Mouse (Mus musculus): ENCODE results near the gene Cux2.

Cux2 gene

DNA sequence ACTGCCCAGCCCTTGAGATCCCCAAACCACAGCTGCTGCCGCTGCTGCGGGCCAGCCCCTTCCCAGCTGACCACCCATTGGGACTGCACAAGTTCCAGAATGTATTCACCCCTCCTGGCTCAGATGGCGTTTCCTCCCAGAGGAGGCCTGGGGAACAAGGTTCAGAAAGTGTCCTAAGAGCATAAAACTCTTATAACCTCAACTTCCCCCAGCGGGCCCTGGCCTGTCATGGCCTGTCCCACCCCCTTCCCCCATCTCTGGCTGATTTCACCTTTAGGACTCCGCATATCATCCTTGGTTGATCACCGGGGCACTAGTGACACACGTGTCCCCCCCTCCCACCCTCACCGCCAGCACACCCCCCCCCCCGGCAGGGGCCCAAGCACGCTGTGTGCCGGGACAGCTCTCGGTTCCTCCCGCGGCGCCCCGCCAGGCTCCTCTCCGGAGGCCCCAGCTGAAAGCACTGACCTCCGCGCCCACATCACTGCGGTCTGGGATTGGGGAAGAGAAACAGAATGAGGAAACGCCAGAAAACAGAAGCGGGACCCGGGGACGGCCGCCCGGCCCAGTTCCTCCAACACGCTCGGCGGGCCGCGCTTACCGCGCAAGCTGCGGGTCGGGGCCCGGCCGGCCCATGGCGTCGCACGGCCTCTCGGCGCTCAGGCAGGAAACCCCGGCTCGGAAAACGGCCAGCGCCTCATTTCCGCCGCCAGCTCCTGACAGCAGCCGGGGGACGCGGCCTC lies 213.8 kb downstream of the Cux2 start:
- DNase-seq (ENCODE audit: low spot score): no peak

DNA sequence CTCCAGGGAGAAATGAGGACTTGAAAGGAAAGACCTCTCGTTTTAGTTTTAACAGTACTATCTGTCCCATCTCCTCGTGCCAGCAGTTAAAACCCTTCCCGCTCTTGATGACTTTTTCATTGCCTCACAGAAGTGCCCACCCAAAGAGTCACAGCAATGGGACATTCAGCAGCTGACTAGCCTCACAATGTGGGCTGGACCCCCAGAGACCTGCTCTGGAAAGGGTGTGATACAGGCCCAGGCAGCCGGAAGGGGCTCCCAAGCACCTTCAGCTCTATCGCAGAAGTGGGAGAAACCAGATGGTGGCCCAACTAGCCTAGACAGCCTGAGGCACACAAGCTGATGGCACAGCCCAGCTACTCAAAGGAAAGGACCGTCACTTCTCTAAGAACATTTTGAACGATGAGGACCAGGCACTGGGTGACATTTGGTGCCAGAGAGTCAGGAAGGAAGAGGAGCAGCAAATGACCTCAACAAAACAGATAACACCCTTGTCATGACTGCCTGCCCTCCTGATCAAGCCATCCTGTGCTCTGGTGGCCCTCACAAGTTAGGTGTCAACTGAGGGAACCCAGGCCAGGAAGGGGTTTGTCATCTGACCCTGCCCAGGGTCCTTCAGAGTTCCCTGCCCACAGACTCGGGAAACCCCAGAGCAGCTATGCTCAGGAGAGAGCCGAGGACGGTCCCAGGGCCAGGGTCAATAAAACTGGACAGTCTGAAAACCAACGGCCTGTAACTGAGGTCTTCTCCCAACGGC lies 214.7 kb downstream of the Cux2 start:
- DNase-seq (ENCODE audit: low spot score): peak; percentile 40

GRCm38 (mm10) chr5:121834241-121834606 lies 215.7 kb downstream of the Cux2 start:
- DNase-seq (ENCODE audit: low spot score): peak; percentile 42

GRCm38 (mm10) chr5:121833572-121834240 lies 216.2 kb downstream of the Cux2 start:
- DNase-seq (ENCODE audit: low spot score): peak; percentile 69

- no peak for DNase-seq (ENCODE audit: low spot score)
These were observed 216.7 kb downstream of the Cux2 start for GRCm38 (mm10) chr5:121833159-121833558.

- no peak for DNase-seq (ENCODE audit: low spot score)
These were observed 217.3 kb downstream of the Cux2 start for GRCm38 (mm10) chr5:121832376-121833155.

- no peak for DNase-seq (ENCODE audit: low spot score)
These were observed 218.8 kb downstream of the Cux2 start for GRCm38 (mm10) chr5:121831002-121831601.

GRCm38 (mm10) chr5:121828491-121829432 lies 221.1 kb downstream of the Cux2 start:
- no peak for DNase-seq (ENCODE audit: low spot score)

GRCm38 (mm10) chr5:121827876-121828275 lies 222.0 kb downstream of the Cux2 start:
- no peak for DNase-seq (ENCODE audit: low spot score)

- no peak for DNase-seq (ENCODE audit: low spot score)
These were observed 224.3 kb downstream of the Cux2 start for GRCm38 (mm10) chr5:121825606-121826005.

- no peak for DNase-seq (ENCODE audit: low spot score)
These were observed 225.8 kb downstream of the Cux2 start for GRCm38 (mm10) chr5:121824121-121824520.

DNA sequence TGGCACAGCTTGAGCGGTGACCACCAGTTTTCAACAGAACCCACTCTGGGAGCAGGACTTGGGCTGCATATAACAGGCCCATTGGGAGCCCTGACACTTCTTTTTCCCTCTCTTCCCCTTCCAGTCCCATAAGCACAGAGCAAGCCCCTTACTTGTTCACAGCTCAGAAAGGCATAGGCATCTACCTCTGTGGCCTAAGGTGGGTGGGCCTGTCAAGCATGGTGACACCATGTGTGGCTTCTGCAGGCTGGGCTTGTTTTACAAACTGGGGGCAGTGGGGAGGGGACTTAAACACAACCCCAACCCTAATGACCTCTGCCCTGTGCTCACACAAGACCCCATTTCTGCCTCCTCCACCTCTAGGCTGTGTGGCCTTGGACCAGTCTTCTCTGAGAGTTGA lies 226.2 kb downstream of the Cux2 start:
- no peak for DNase-seq (ENCODE audit: low spot score)

- no peak for DNase-seq (ENCODE audit: low spot score)
These were observed 227.0 kb downstream of the Cux2 start for GRCm38 (mm10) chr5:121822786-121823505.

DNA sequence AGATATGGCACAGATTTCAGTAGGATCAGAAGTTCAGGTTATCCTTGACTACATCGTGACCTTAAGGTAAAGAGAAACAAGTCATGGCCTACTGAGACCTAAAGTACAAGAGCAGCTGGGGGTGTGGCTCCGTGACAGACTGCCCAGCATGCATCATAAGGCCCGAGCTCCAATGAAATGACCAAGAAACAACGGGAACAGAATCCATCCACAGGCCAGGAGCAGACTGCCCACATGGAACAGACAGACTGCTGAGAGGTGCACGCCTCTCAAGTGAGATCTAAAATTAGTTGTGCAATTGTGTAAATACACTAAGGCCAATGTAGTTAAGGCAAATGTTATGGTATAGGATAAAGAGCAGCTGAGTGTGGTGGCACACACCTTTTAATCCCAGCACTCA lies 228.3 kb downstream of the Cux2 start:
- no peak for DNase-seq (ENCODE audit: low spot score)

GRCm38 (mm10) chr5:121821116-121821515 lies 228.8 kb downstream of the Cux2 start:
- DNase-seq (ENCODE audit: low spot score): no peak

- DNase-seq (ENCODE audit: low spot score): no peak
These were observed 229.2 kb downstream of the Cux2 start for GRCm38 (mm10) chr5:121820657-121821056.

DNA sequence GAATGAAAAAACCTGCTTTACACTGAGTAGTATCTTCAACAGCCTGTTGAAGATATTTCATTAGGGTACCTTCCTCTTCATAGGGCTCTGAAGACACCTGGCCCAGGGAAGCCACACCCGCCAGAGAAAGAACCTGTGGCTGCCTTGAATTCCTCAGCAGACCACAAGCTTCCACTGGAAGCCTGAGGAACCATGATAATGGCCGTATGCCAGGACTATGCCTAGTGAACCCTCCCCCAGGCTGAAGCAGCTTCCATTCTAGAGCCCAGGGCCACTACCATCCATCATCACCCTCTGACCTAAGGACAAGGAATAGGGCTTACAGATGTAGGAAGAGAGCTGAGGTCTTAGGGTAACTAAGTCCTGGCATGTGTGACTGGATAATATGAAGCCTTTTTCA lies 229.7 kb downstream of the Cux2 start:
- no peak for DNase-seq (ENCODE audit: low spot score)

DNA sequence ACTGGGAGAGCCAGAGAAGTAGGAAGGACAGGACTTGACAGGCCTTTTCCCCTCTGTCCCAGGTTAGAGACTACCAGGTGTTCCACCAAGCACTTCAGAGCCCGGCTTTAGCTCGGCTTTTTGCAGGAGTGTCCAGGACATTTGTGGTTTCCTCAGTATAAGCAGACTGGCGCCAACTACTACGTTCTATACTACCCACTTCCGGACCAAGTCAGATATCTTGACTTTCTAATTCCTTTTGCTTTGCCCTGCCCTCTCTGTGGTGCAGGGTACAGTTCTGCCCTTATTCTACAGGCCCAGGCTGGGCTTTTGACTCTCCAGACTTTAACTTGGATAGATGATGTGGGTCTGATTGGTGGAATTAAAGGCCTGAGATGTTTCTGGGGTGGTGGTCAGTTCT lies 230.3 kb downstream of the Cux2 start:
- no peak for DNase-seq (ENCODE audit: low spot score)

DNA sequence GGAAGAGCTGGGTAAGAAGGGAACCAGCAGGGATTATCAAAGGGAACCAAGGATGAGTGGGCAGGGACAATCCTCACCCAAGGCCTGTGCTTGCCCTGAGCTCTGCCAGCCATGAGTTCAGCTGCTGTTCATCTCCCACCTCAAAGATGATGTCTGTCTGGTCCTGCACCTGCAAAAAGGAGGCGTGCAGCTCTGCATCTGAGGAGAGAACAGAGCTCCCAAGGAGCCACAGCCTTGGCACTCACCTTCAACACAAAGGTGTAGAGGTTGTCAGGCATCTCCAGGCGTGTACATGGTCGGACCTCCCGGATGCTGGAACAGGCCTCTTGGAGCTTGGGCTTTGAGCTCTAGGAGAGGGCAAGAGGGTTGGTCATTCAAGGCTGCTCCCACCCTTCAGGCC lies 231.0 kb downstream of the Cux2 start:
- DNase-seq (ENCODE audit: low spot score): no peak

DNA sequence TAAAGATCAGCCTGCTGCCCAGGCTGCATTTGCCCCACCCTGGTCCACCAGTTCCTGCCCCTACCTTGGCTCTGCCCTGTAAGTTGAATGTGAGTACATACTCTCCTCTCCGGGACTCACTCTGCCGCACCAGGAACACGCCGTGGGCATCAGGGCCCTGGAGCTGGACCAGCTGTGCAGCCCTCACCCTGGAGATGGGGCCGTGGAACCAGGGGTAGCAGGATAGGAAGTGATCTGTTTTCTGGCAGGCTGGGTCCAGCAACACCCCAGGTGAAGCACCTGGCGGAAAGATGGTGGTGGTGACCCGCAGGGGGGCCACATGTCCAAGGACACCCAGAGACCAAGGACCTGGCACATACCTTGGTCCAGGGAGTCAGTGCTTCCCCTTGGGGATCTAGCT lies 231.5 kb downstream of the Cux2 start:
- no peak for DNase-seq (ENCODE audit: low spot score)
